Mouse (Mus musculus): ENCODE measurements around the gene Npas1.

GRCm38 (mm10) chr7:16461151-16461550 is 16.4 kb downstream of the Npas1 start:
- TF ChIP-seq CTCF (conservative IDR thresholded peaks at IDR 0.05; ENCODE audit: low read length), result no peak
- TF ChIP-seq POU5F1 (IDR thresholded peaks at IDR 0.05; ENCODE audit: borderline replicate concordance, low read length), result no peak
- TF ChIP-seq NANOG (IDR thresholded peaks at IDR 0.05; ENCODE audit: borderline replicate concordance, low read length), result no peak

Measured in E14TG2a.4 (cell line).